Comparison of ENCODE assay signal across 8 mouse cellular contexts in genomic region chr13:21171156-21171530, GRCm38 (mm10). TPM values are rescaled to one million over a fixed set of nuclear protein-coding genes. Genes with fewer than 3 reads are reported as not detected.
DNase-seq lines count a peak whose midpoint lies in the region; ATAC-seq and TF ChIP-seq lines count a peak whose summit lies in the region.

No protein-coding gene starts in this region.

- H3K4me2 ChIP-seq in lung, embryonic 14.5 days = peak overlapping the region; percentile 99
- peak overlapping the region; percentile 76 for H3K4me2 ChIP-seq in heart, postnatal 0 days (ENCODE audit: low read depth, low read length)
- peak overlapping the region; percentile 43 for H3K4me2 ChIP-seq in midbrain, embryonic 11.5 days

- no peaks in the 10 kb centered on the region for H3K9me3 ChIP-seq in lung, embryonic 14.5 days (ENCODE audit: low read depth, low read length)
- H3K9me3 ChIP-seq in heart, postnatal 0 days (replicated peaks; ENCODE audit: control insufficient read depth, low read length) = no peaks in the 10 kb centered on the region
- H3K9me3 ChIP-seq in midbrain, embryonic 11.5 days (ENCODE audit: control insufficient read depth, low read length) = no peaks in the 10 kb centered on the region

- no peak overlapping the region for H3K9ac ChIP-seq in lung, embryonic 14.5 days
- H3K9ac ChIP-seq in heart, postnatal 0 days (replicated peaks; ENCODE audit: low read depth, low read length) = no peak overlapping the region
- no peak overlapping the region for H3K9ac ChIP-seq in midbrain, embryonic 11.5 days (ENCODE audit: low read length)

- no peaks in the 10 kb centered on the region for H3K36me3 ChIP-seq in lung, embryonic 14.5 days (ENCODE audit: insufficient read depth)
- no peaks in the 10 kb centered on the region for H3K36me3 ChIP-seq in heart, postnatal 0 days (replicated peaks; ENCODE audit: control insufficient read depth, insufficient read depth, low read length)
- no peaks in the 10 kb centered on the region for H3K36me3 ChIP-seq in midbrain, embryonic 11.5 days (ENCODE audit: control insufficient read depth, insufficient read depth, low read length)

- TF ChIP-seq CTCF in lung, embryonic 14.5 days (IDR thresholded peaks at IDR 0.05; ENCODE audit: low read depth) = no peak
- no peak for TF ChIP-seq CTCF in heart, postnatal 0 days (IDR thresholded peaks at IDR 0.05; ENCODE audit: low read depth)

- WGBS in lung, embryonic 14.5 days = 8% methylated on average over 15 of the region's 15 CpGs
- WGBS in heart, postnatal 0 days = 10% methylated on average over 15 of the region's 15 CpGs
- 6% methylated on average over 15 of the region's 15 CpGs for WGBS in midbrain, embryonic 11.5 days

- H3K4me3 ChIP-seq in lung, embryonic 14.5 days (ENCODE audit: low read depth, low read length) = peak overlapping the region; percentile 39
- peak overlapping the region; percentile 22; the same call in 1 of the 2 replicates for H3K4me3 ChIP-seq in heart, postnatal 0 days (ENCODE audit: low read depth, low read length)
- peak overlapping the region; percentile 32 for H3K4me3 ChIP-seq in midbrain, embryonic 11.5 days (ENCODE audit: low read depth, low read length)

- no peak for TF ChIP-seq EP300 in heart, postnatal 0 days (IDR thresholded peaks at IDR 0.05; ENCODE audit: low read depth)

- DNase-seq in lung, embryonic 14.5 days = peak; percentile 41
- DNase-seq in lung, postnatal 10 days = no peak
- DNase-seq in cerebellum, postnatal 10 days = peak; percentile 32 to 44
- DNase-seq in heart, postnatal 0 days (ENCODE audit: low spot score) = no peak
- DNase-seq in midbrain, embryonic 11.5 days (ENCODE audit: low spot score, missing footprints) = no peak
- DNase-seq in urinary bladder, adult 2 months (ENCODE audit: low spot score) = no peak
- no peak for DNase-seq in left cerebral cortex, postnatal 14 days (ENCODE audit: low spot score in 2 of 2)
- no peak for DNase-seq in spleen, postnatal 36 days (ENCODE audit: low spot score in 2 of 2)

- H3K27ac ChIP-seq in lung, embryonic 14.5 days (ENCODE audit: low read depth) = 0 out of 2 replicates have a peak overlapping the region, but pooled peaks have one; percentile 13
- no peak overlapping the region for H3K27ac ChIP-seq in heart, postnatal 0 days (ENCODE audit: low read depth)
- H3K27ac ChIP-seq in midbrain, embryonic 11.5 days (ENCODE audit: low read depth, low read length) = no peak overlapping the region

- no peaks in the 10 kb centered on the region for H3K27me3 ChIP-seq in lung, embryonic 14.5 days (ENCODE audit: insufficient read depth, low read length)
- H3K27me3 ChIP-seq in heart, postnatal 0 days (ENCODE audit: control insufficient read depth, insufficient read depth, low read length) = no peaks in the 10 kb centered on the region
- no peaks in the 10 kb centered on the region for H3K27me3 ChIP-seq in midbrain, embryonic 11.5 days (ENCODE audit: control insufficient read depth, insufficient read depth, low read length)

- 0 out of 2 replicates have a peak, but pooled peaks cover 6% of the 10 kb centered on the region for H3K4me1 ChIP-seq in lung, embryonic 14.5 days (ENCODE audit: insufficient read depth)
- H3K4me1 ChIP-seq in heart, postnatal 0 days (ENCODE audit: control insufficient read depth, insufficient read depth) = peaks cover 7% of the 10 kb centered on the region
- peaks cover 9% of the 10 kb centered on the region for H3K4me1 ChIP-seq in midbrain, embryonic 11.5 days (ENCODE audit: control insufficient read depth, insufficient read depth, low read length)

- no peak for ATAC-seq in lung, embryonic 14.5 days (ENCODE audit: insufficient read depth)
- no peak for ATAC-seq in heart, postnatal 0 days (ENCODE audit: insufficient read depth, low read depth)
- no peak for ATAC-seq in midbrain, embryonic 11.5 days (ENCODE audit: low FRiP score)

- intact Hi-C loops in left cerebral cortex, postnatal 14 days (cut with DNase I) = loop anchor here (10.0 kb wide), 1 partner anchor 154 kb away; no protein-coding TSS in a partner anchor

RNA-seq across cellular contexts. Expression of gene Trim27, which starts 8.1 kb away (rescaled TPM):
- 158 and 173 TPM in 2 replicates for polyA plus RNA-seq in lung, embryonic 14.5 days (2014; fragmentation: Nextera tagmentation; extraction: Ambion mirVana)
- 54.7 and 58.2 TPM in 2 replicates for total RNA-seq in heart, postnatal 0 days (2014; rRNA removed; ENCODE audit: low replicate concordance)
- 33.0 and 35.3 TPM in 2 replicates for polyA plus RNA-seq in heart, postnatal 0 days (2015; fragmentation: Nextera tagmentation; extraction: Ambion mirVana)
- 136 and 138 TPM in 2 replicates for polyA plus RNA-seq in midbrain, embryonic 11.5 days (2014; fragmentation: Nextera tagmentation; extraction: Ambion mirVana)
- 40.5 and 48.2 TPM in 2 replicates for polyA plus RNA-seq in urinary bladder, adult 2 months (2012; rRNA removed)
- total RNA-seq in left cerebral cortex, postnatal 14 days (2021) = 10 to 100 TPM; 35.7 to 42.3 TPM

RNA-seq across cellular contexts. Expression of gene Olfr1368, which starts 25.5 kb away (rescaled TPM):
- not detected in 2 replicates for polyA plus RNA-seq in lung, embryonic 14.5 days (2014; fragmentation: Nextera tagmentation; extraction: Ambion mirVana)
- total RNA-seq in heart, postnatal 0 days (2014; rRNA removed; ENCODE audit: low replicate concordance) = not detected in 2 replicates
- not detected in 2 replicates for polyA plus RNA-seq in heart, postnatal 0 days (2015; fragmentation: Nextera tagmentation; extraction: Ambion mirVana)
- polyA plus RNA-seq in midbrain, embryonic 11.5 days (2014; fragmentation: Nextera tagmentation; extraction: Ambion mirVana) = not detected in 2 replicates
- not detected in 2 replicates for polyA plus RNA-seq in urinary bladder, adult 2 months (2012; rRNA removed)
- not detected for total RNA-seq in left cerebral cortex, postnatal 14 days (2021)

RNA-seq across cellular contexts. Expression of gene Olfr263, which starts 41.7 kb away (rescaled TPM):
- polyA plus RNA-seq in lung, embryonic 14.5 days (2014; fragmentation: Nextera tagmentation; extraction: Ambion mirVana) = not detected in 2 replicates
- total RNA-seq in heart, postnatal 0 days (2014; rRNA removed; ENCODE audit: low replicate concordance) = not detected in 2 replicates
- not detected in 2 replicates for polyA plus RNA-seq in heart, postnatal 0 days (2015; fragmentation: Nextera tagmentation; extraction: Ambion mirVana)
- polyA plus RNA-seq in midbrain, embryonic 11.5 days (2014; fragmentation: Nextera tagmentation; extraction: Ambion mirVana) = not detected in 2 replicates
- polyA plus RNA-seq in urinary bladder, adult 2 months (2012; rRNA removed) = not detected in 2 replicates
- not detected for total RNA-seq in left cerebral cortex, postnatal 14 days (2021)

RNA-seq across cellular contexts. Expression of gene Olfr1369-ps1, which starts 59.9 kb away (rescaled TPM):
- 0.05 TPM in 1 of 2 replicates, not detected in the other for polyA plus RNA-seq in lung, embryonic 14.5 days (2014; fragmentation: Nextera tagmentation; extraction: Ambion mirVana)
- total RNA-seq in heart, postnatal 0 days (2014; rRNA removed; ENCODE audit: low replicate concordance) = not detected in 2 replicates
- polyA plus RNA-seq in heart, postnatal 0 days (2015; fragmentation: Nextera tagmentation; extraction: Ambion mirVana) = not detected in 2 replicates
- polyA plus RNA-seq in midbrain, embryonic 11.5 days (2014; fragmentation: Nextera tagmentation; extraction: Ambion mirVana) = 0.04 TPM in 1 of 2 replicates, not detected in the other
- not detected in 2 replicates for polyA plus RNA-seq in urinary bladder, adult 2 months (2012; rRNA removed)
- total RNA-seq in left cerebral cortex, postnatal 14 days (2021) = not detected

Comparison
In these comparisons a context has a peak if more than half of its experiments do, and no peak if none do; other contexts are left out.
1. DNase-seq: peak in lung, embryonic 14.5 days (single experiment) and cerebellum, postnatal 10 days (2 of 2); none in lung, postnatal 10 days (single experiment), heart, postnatal 0 days (single experiment), midbrain, embryonic 11.5 days (single experiment), urinary bladder, adult 2 months (single experiment), left cerebral cortex, postnatal 14 days (0 of 2) and spleen, postnatal 36 days (0 of 2).
2. H3K4me2 ChIP-seq: peak in every context shown above with its lines; median percentile 99 in lung, embryonic 14.5 days; 76 in heart, postnatal 0 days; 43 in midbrain, embryonic 11.5 days.
3. Peak in every context shown above with its lines, with median percentiles within 50 percentile points of each other: H3K4me3 ChIP-seq.